Mouse (Mus musculus) urinary bladder, adult 2 months (tissue): ENCODE data around the gene Disc1. TPM values are rescaled to one million over a fixed set of nuclear protein-coding genes. Genes with fewer than 3 reads are reported as not detected.

ENCODE experiments used
- DNase-seq: peaks from one replicate; pipeline ENCODE4 v3.0.0; 2022; ENCODE audit warnings: low spot score
- polyA plus RNA-seq: library from polyadenylated mRNA; depleted of rRNA; stranded (reverse); fragments of >200 nt; gene quantifications from 2 replicates; pipeline ENCODE4 v1.2.3, GENCODE M21; 2012

Gene Disc1
- polyA plus RNA-seq, 1 experiment: 0.91 TPM

- DNase-seq: no peak
These were observed 13.1 kb downstream of the Disc1 start for GRCm38 (mm10) chr8:125066913-125067595.

GRCm38 (mm10) chr8:125067596-125067960, 13.6 kb downstream of the Disc1 start:
- no peak for DNase-seq

- no peak for DNase-seq
These were observed 14.3 kb downstream of the Disc1 start for GRCm38 (mm10) chr8:125068146-125068905.

GRCm38 (mm10) chr8:125069304-125069703, 15.3 kb downstream of the Disc1 start:
- no peak for DNase-seq

GRCm38 (mm10) chr8:125069733-125070132, 15.7 kb downstream of the Disc1 start:
- DNase-seq: no peak

- no peak for DNase-seq
These were observed 20.1 kb downstream of the Disc1 start for GRCm38 (mm10) chr8:125074141-125074540.

GRCm38 (mm10) chr8:125074581-125074980, 20.6 kb downstream of the Disc1 start:
- DNase-seq: no peak

GRCm38 (mm10) chr8:125075389-125075788, 21.4 kb downstream of the Disc1 start:
- DNase-seq: no peak

GRCm38 (mm10) chr8:125077326-125077725, 23.3 kb downstream of the Disc1 start:
- DNase-seq: no peak

GRCm38 (mm10) chr8:125078771-125079384, 24.9 kb downstream of the Disc1 start:
- no peak for DNase-seq

GRCm38 (mm10) chr8:125080388-125081344, 26.7 kb downstream of the Disc1 start:
- DNase-seq: no peak

- no peak for DNase-seq
These were observed 29.8 kb downstream of the Disc1 start for GRCm38 (mm10) chr8:125083746-125084145.

GRCm38 (mm10) chr8:125084523-125084922, 30.5 kb downstream of the Disc1 start:
- no peak for DNase-seq

GRCm38 (mm10) chr8:125090889-125091740, 37.1 kb downstream of the Disc1 start:
- no peak for DNase-seq

GRCm38 (mm10) chr8:125097140-125097539, 43.1 kb downstream of the Disc1 start:
- DNase-seq: no peak

GRCm38 (mm10) chr8:125098050-125098449, 44.1 kb downstream of the Disc1 start:
- no peak for DNase-seq

- DNase-seq: no peak
These were observed 48.3 kb downstream of the Disc1 start for GRCm38 (mm10) chr8:125102303-125102702.

GRCm38 (mm10) chr8:125113171-125113570, 59.2 kb downstream of the Disc1 start:
- DNase-seq: no peak

GRCm38 (mm10) chr8:125113831-125114230, 59.8 kb downstream of the Disc1 start:
- DNase-seq: no peak

- DNase-seq: no peak
These were observed 61.3 kb downstream of the Disc1 start for GRCm38 (mm10) chr8:125115321-125115720.

- DNase-seq: no peak
These were observed 62.6 kb downstream of the Disc1 start for GRCm38 (mm10) chr8:125116616-125117015.
